Mouse (Mus musculus) E14TG2a.4 (cell line): ENCODE results near the gene Arpp21.
"Not testable (repeated sequence)": the region's sequence is repeated elsewhere in the genome, so short reads cannot be mapped to it uniquely, and the experiment has no call there.

ENCODE experiments used
- H3K27me3 ChIP-seq: 2 replicates; pipeline ENCODE4 v1.6.1; 2014; ENCODE audit warnings: low read length, control low read depth; ENCODE audit not compliant: insufficient read depth
- H3K36me3 ChIP-seq: 2 replicates; pipeline ENCODE4 v1.6.1; 2014; ENCODE audit warnings: low read length, control low read depth; ENCODE audit not compliant: insufficient read depth
- H3K4me1 ChIP-seq: replicated peaks from 2 replicates; pipeline ENCODE4 v1.6.1; 2014; ENCODE audit warnings: low read depth, low read length, control low read depth
- H3K4me3 ChIP-seq: replicated peaks from 2 replicates; pipeline ENCODE4 v1.5.1; 2014; ENCODE audit warnings: mild to moderate bottlenecking, low read length
- H3K9me3 ChIP-seq: 2 replicates; pipeline ENCODE4 v1.6.1; 2014; ENCODE audit warnings: low read length, control low read depth
- CTCF ChIP-seq: conservative IDR thresholded peaks from 2 replicates; pipeline ENCODE4 v1.5.1; 2014; ENCODE audit warnings: low read length
- NANOG ChIP-seq: IDR thresholded peaks from 2 replicates; pipeline ENCODE4 v1.6.1; 2014; ENCODE audit warnings: borderline replicate concordance, low read length, mixed read lengths
- POU5F1 ChIP-seq: IDR thresholded peaks from 2 replicates; pipeline ENCODE4 v1.6.1; 2014; ENCODE audit warnings: low read length, borderline replicate concordance

Gene Arpp21

GRCm38 (mm10) chr9:112054807-112055381 lies 180.8 kb downstream of the Arpp21 start:
- no peaks in the 10 kb centered on the region for H3K4me1 ChIP-seq
- H3K27me3 ChIP-seq, result no peaks in the 10 kb centered on the region
- no peaks in the 10 kb centered on the region for H3K9me3 ChIP-seq
- no peak overlapping the region for H3K4me3 ChIP-seq
- H3K36me3 ChIP-seq, result no peaks in the 10 kb centered on the region
- no peak for TF ChIP-seq POU5F1
- no peak for TF ChIP-seq NANOG
- no peak for TF ChIP-seq CTCF

GRCm38 (mm10) chr9:112047903-112048467 lies 187.8 kb downstream of the Arpp21 start:
- Histone ChIP-seq H3K9me3 (no peaks in the 10 kb centered on the region), H3K36me3 (no peaks in the 10 kb centered on the region), H3K4me1 (no peaks in the 10 kb centered on the region), H3K27me3 (no peaks in the 10 kb centered on the region), H3K4me3 (no peak overlapping the region)
- TF ChIP-seq CTCF, result no peak

GRCm38 (mm10) chr9:112040566-112040965 lies 195.2 kb downstream of the Arpp21 start:
- no peak for TF ChIP-seq NANOG
- no peak for TF ChIP-seq POU5F1
- no peak for TF ChIP-seq CTCF
- Histone ChIP-seq H3K9me3 (no peaks in the 10 kb centered on the region), H3K36me3 (no peaks in the 10 kb centered on the region), H3K4me1 (no peaks in the 10 kb centered on the region), H3K27me3 (no peaks in the 10 kb centered on the region), H3K4me3 (no peak overlapping the region)

- H3K27me3 ChIP-seq, result peaks cover 3% of the 10 kb centered on the region; the same call in 1 of the 2 replicates
- no peak for TF ChIP-seq POU5F1
- no peak for TF ChIP-seq NANOG
- no peak for TF ChIP-seq CTCF
- no peaks in the 10 kb centered on the region for H3K4me1 ChIP-seq
- no peaks in the 10 kb centered on the region for H3K36me3 ChIP-seq
- no peak overlapping the region for H3K4me3 ChIP-seq
- no peaks in the 10 kb centered on the region for H3K9me3 ChIP-seq
These were observed 198.0 kb downstream of the Arpp21 start for GRCm38 (mm10) chr9:112037732-112038131.

GRCm38 (mm10) chr9:112033840-112034239 lies 201.9 kb downstream of the Arpp21 start:
- H3K4me3 ChIP-seq, H3K27me3 ChIP-seq, H3K4me1 ChIP-seq, H3K9me3 ChIP-seq, H3K36me3 ChIP-seq: not testable (repeated sequence)

GRCm38 (mm10) chr9:112032169-112032568 lies 203.6 kb downstream of the Arpp21 start:
- Histone ChIP-seq H3K27me3 (peaks cover 3% of the 10 kb centered on the region; the same call in 1 of the 2 replicates), H3K4me3 (no peak overlapping the region), H3K9me3 (no peaks in the 10 kb centered on the region), H3K36me3 (no peaks in the 10 kb centered on the region), H3K4me1 (no peaks in the 10 kb centered on the region)
- TF ChIP-seq NANOG, result no peak
- no peak for TF ChIP-seq CTCF
- no peak for TF ChIP-seq POU5F1

GRCm38 (mm10) chr9:112023562-112024015 lies 212.1 kb downstream of the Arpp21 start:
- Histone ChIP-seq H3K4me3 (no peak overlapping the region), H3K36me3 (no peaks in the 10 kb centered on the region), H3K9me3 (no peaks in the 10 kb centered on the region), H3K4me1 (no peaks in the 10 kb centered on the region), H3K27me3 (no peaks in the 10 kb centered on the region)
- no peak for TF ChIP-seq POU5F1
- no peak for TF ChIP-seq CTCF
- no peak for TF ChIP-seq NANOG

GRCm38 (mm10) chr9:112023111-112023510 lies 212.6 kb downstream of the Arpp21 start:
- TF ChIP-seq NANOG (no peak), CTCF (no peak), POU5F1 (no peak)
- H3K27me3 ChIP-seq, result no peaks in the 10 kb centered on the region
- no peaks in the 10 kb centered on the region for H3K36me3 ChIP-seq
- H3K4me3 ChIP-seq, result no peak overlapping the region
- H3K4me1 ChIP-seq, result no peaks in the 10 kb centered on the region
- H3K9me3 ChIP-seq, result no peaks in the 10 kb centered on the region
